Mouse (Mus musculus) heart, adult 2 months (tissue): ENCODE data around the gene Arhgef15.

Experiments
- CTCF ChIP-seq: fragments of 200-600 bp; IDR thresholded peaks from 2 replicates; pipeline ENCODE4 v1.8.1; 2022; ENCODE audit warnings: antibody characterized with exemption, mild to moderate bottlenecking, moderate library complexity
- EP300 ChIP-seq: fragments of 200-500 bp; IDR thresholded peaks from 2 replicates; pipeline ENCODE4 v1.6.1; 2011; ENCODE audit warnings: low read depth, low read length, control low read depth; ENCODE audit not compliant: insufficient read depth

DNA sequence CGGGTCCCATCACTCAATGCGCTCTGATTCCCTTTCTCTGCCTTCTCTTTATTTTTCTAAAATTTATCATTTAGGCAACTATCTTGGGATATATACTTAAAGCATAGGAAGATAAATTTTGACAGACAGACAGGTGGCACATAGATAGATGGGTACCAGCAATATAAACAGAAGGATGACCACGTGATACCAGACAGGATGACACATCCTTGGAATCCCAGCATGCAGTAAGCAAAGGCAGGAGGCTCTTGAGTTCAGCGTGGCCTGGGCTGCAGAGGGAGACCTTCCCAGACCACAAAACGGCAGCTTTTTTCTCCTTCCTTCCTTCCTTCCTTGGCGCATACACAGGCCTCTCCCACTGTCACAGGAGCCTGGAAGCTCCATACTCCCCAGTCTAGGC is 59.4 kb downstream of the Arhgef15 start:
- TF ChIP-seq EP300 = no peak
- no peak for TF ChIP-seq CTCF
